Mouse (Mus musculus): ENCODE measurements at regions not wholly inside any gene's neighbourhood (a gene's known extent, or its start where the extent isn't known, plus 50 kb on each side); places are given as distances from the start of the nearest gene placed in this dataset.

DNA sequence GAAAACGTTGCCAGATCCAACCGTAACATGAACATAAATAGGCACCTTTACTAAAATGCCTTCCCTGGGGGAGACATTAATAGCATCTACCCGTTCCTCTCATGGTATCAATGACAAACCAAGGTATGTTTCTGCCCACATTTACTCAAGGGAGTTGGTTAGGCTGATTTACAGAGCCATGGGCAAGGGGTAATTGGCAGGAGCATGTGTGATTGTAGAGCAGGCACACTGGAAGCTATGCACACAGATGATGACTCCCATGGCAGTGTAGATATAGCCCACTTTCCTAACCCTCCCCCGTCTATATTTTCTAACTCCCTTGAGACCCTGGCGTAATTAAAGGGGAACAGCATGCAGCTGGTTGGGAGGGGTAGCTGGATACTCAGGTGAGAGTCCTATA lies 183.6 kb upstream of the Mki67 start:
- no peaks in the 10 kb centered on the region for H3K79me2 ChIP-seq (ENCODE audit: control insufficient read depth, insufficient read depth)
- no peak overlapping the region for H3K4me3 ChIP-seq (ENCODE audit: insufficient read depth, poor library complexity, severe bottlenecking)
- H3ac ChIP-seq (ENCODE audit: control insufficient read depth, insufficient read length, low read depth), result no peak overlapping the region
- H3K27me3 ChIP-seq (ENCODE audit: control insufficient read depth, insufficient read depth, insufficient read length), result no peaks in the 10 kb centered on the region
- H3K36me3 ChIP-seq (ENCODE audit: control insufficient read depth, insufficient read depth), result no peaks in the 10 kb centered on the region
- H3K79me3 ChIP-seq (ENCODE audit: low read depth), result no peaks in the 10 kb centered on the region
- TF ChIP-seq CTCF (IDR thresholded peaks at IDR 0.05; ENCODE audit: control insufficient read depth, insufficient read depth, insufficient read length), result no peak
- no peak for TF ChIP-seq CEBPB (IDR thresholded peaks at IDR 0.05; ENCODE audit: low read depth)
- TF ChIP-seq FOSL1 (IDR thresholded peaks at IDR 0.05; ENCODE audit: insufficient read depth, low read length, poor library complexity, severe bottlenecking), result no peak
- TF ChIP-seq USF1 (IDR thresholded peaks at IDR 0.05; ENCODE audit: low read depth), result no peak
- TF ChIP-seq MYOD1 (IDR thresholded peaks at IDR 0.05; ENCODE audit: control insufficient read depth, insufficient read length, low read depth), result no peak
- no peak for TF ChIP-seq MYOG (IDR thresholded peaks at IDR 0.05; ENCODE audit: control insufficient read depth, extremely low read depth, insufficient read length)
- no peak for TF ChIP-seq MAX (IDR thresholded peaks at IDR 0.05)

- Histone ChIP-seq H3K27me3 (ENCODE audit: control insufficient read depth, insufficient read depth, insufficient read length) (peaks cover 3% of the 10 kb centered on the region), H3K4me3 (ENCODE audit: insufficient read depth, poor library complexity, severe bottlenecking) (no peak overlapping the region), H3K36me3 (ENCODE audit: control insufficient read depth, insufficient read depth) (no peaks in the 10 kb centered on the region), H3K79me2 (ENCODE audit: control insufficient read depth, insufficient read depth) (no peaks in the 10 kb centered on the region), H3K79me3 (ENCODE audit: low read depth) (no peaks in the 10 kb centered on the region), H3ac (ENCODE audit: control insufficient read depth, insufficient read length, low read depth) (no peak overlapping the region)
- TF ChIP-seq CTCF (IDR thresholded peaks at IDR 0.05; ENCODE audit: control insufficient read depth, insufficient read depth, insufficient read length) (no peak), MAX (IDR thresholded peaks at IDR 0.05) (no peak), MYOD1 (IDR thresholded peaks at IDR 0.05; ENCODE audit: control insufficient read depth, insufficient read length, low read depth) (no peak), CEBPB (IDR thresholded peaks at IDR 0.05; ENCODE audit: low read depth) (no peak), USF1 (IDR thresholded peaks at IDR 0.05; ENCODE audit: low read depth) (no peak), MYOG (IDR thresholded peaks at IDR 0.05; ENCODE audit: control insufficient read depth, extremely low read depth, insufficient read length) (no peak), FOSL1 (IDR thresholded peaks at IDR 0.05; ENCODE audit: insufficient read depth, low read length, poor library complexity, severe bottlenecking) (no peak)
These were observed 184.7 kb upstream of the Mki67 start for GRCm38 (mm10) chr7:135900861-135901321.

DNA sequence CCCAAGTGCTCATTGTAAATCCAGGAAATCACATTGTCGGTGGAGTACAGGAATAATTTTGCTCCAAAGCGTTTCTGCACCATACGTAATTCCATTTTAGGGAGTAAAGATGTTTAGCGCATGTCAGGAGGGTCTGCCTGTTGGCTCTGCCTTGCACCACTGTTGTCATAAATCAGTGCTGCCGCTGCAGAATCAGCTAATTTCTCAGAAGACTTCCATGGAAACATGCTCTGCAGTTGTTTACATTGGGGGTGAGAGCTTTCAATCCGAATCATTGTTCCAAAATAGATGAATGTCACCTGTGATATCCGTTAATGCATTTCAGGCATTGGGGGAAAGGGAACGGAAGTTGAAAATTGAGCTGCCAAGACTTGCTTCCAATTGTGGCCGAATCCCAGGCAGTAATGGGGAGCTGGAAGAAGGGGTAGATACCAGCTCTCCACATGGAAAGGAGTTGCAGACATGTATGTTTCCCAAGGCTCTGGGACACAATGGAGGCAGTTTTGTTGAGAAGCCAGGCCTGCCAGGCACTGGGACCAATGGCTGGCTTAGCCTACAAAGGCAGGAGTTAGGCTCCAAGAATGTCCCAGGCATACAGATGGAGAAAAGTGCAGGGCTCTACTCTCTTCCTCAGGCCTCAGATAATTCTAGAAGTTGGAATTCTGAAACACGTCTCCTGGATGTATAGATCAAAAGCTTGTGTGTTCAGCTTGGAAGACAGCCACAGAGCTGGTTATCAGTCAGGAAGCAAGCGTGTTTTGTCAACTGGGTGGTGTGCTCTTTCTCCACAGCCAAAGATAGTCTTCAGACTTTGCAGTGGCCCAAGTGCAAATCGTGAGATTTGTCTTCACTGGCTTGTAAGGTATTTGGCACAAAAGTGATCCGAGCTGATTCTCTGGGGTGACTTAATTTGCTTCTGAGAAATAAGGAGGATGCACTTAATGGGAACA lies 186.2 kb upstream of the Mki67 start:
- Histone ChIP-seq H3ac (ENCODE audit: control insufficient read depth, insufficient read length, low read depth) (no peak overlapping the region), H3K27me3 (ENCODE audit: control insufficient read depth, insufficient read depth, insufficient read length) (peaks cover 3% of the 10 kb centered on the region), H3K79me3 (ENCODE audit: low read depth) (no peaks in the 10 kb centered on the region), H3K36me3 (ENCODE audit: control insufficient read depth, insufficient read depth) (no peaks in the 10 kb centered on the region), H3K79me2 (ENCODE audit: control insufficient read depth, insufficient read depth) (no peaks in the 10 kb centered on the region), H3K4me3 (ENCODE audit: insufficient read depth, poor library complexity, severe bottlenecking) (no peak overlapping the region)
- TF ChIP-seq USF1 (IDR thresholded peaks at IDR 0.05; ENCODE audit: low read depth), result no peak
- TF ChIP-seq CTCF (IDR thresholded peaks at IDR 0.05; ENCODE audit: control insufficient read depth, insufficient read depth, insufficient read length), result no peak
- no peak for TF ChIP-seq MYOG (IDR thresholded peaks at IDR 0.05; ENCODE audit: control insufficient read depth, extremely low read depth, insufficient read length)
- TF ChIP-seq MYOD1 (IDR thresholded peaks at IDR 0.05; ENCODE audit: control insufficient read depth, insufficient read length, low read depth), result no peak
- TF ChIP-seq CEBPB (IDR thresholded peaks at IDR 0.05; ENCODE audit: low read depth), result no peak
- TF ChIP-seq FOSL1 (IDR thresholded peaks at IDR 0.05; ENCODE audit: insufficient read depth, low read length, poor library complexity, severe bottlenecking), result no peak
- TF ChIP-seq MAX (IDR thresholded peaks at IDR 0.05), result no peak

DNA sequence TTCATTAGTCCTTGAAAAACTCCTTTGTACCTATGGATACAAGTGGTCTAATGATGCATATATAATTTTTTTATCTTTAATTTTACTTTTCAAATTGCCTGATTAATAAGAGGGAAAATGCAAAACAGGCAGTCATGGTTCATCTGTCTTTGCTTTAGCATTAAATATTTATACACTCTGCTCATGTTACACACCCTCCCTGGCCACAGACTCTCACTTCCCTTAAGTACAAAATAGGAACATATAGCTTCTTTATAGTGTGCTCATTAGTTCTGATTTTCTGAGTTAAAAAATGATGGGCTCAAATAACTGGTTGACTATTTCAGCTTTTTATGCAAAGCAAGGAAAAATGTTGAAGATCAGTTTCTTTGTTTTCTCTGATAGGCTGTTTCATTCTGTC lies 195.2 kb upstream of the Mki67 start:
- Histone ChIP-seq H3K79me3 (ENCODE audit: low read depth) (no peaks in the 10 kb centered on the region), H3K27me3 (ENCODE audit: control insufficient read depth, insufficient read depth, insufficient read length) (peaks cover 5% of the 10 kb centered on the region)
- TF ChIP-seq USF1 (IDR thresholded peaks at IDR 0.05; ENCODE audit: low read depth) (no peak), MYOG (IDR thresholded peaks at IDR 0.05; ENCODE audit: control insufficient read depth, extremely low read depth, insufficient read length) (no peak), MYOD1 (IDR thresholded peaks at IDR 0.05; ENCODE audit: control insufficient read depth, insufficient read length, low read depth) (no peak), CTCF (IDR thresholded peaks at IDR 0.05; ENCODE audit: control insufficient read depth, insufficient read depth, insufficient read length) (no peak), FOSL1 (IDR thresholded peaks at IDR 0.05; ENCODE audit: insufficient read depth, low read length, poor library complexity, severe bottlenecking) (no peak), CEBPB (IDR thresholded peaks at IDR 0.05; ENCODE audit: low read depth) (no peak), MAX (IDR thresholded peaks at IDR 0.05) (no peak)

DNA sequence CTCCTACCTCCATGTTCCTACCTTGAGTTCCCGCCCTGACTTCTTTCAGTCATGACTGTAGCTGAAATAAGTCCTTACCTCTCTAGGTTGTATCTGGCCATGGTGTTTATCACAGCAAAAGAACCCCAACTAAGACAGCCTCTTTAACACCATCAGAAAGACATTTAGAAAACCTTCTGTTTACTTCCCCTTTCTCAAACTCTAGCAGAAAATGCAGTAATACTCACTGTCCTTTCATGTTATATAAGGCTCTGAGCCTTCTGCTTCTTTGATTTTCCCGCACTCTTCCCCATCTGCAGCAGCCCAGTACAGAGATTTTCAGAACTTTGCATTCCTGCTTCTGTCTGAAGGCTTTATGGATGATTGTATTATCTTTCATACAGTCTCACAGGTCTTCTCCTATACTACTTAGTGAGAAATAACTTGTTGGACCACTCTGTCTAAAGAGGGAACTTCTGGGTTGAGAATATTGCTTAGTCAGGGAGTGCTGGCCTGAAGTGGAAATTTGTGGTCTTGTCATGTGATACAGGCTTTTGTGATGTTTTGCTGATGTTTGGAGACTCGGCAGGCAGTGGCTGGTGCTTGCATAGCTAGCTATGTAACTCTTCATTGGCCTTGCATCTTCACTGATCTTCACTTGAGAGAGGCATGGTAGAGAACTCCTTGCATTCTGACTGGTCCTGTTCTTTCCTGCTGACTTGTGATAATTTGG lies 197.9 kb upstream of the Mki67 start:
- no peaks in the 10 kb centered on the region for H3K36me3 ChIP-seq (ENCODE audit: control insufficient read depth, insufficient read depth)
- no peaks in the 10 kb centered on the region for H3K79me3 ChIP-seq (ENCODE audit: low read depth)
- H3K27me3 ChIP-seq (ENCODE audit: control insufficient read depth, insufficient read depth, insufficient read length), result peaks cover 5% of the 10 kb centered on the region
- TF ChIP-seq FOSL1 (IDR thresholded peaks at IDR 0.05; ENCODE audit: insufficient read depth, low read length, poor library complexity, severe bottlenecking) (no peak), MYOG (IDR thresholded peaks at IDR 0.05; ENCODE audit: control insufficient read depth, extremely low read depth, insufficient read length) (no peak)
- H3K4me3 ChIP-seq (ENCODE audit: insufficient read depth, poor library complexity, severe bottlenecking), result no peak overlapping the region
- no peaks in the 10 kb centered on the region for H3K79me2 ChIP-seq (ENCODE audit: control insufficient read depth, insufficient read depth)
- H3ac ChIP-seq (ENCODE audit: control insufficient read depth, insufficient read length, low read depth), result no peak overlapping the region

More for the DNA sequence above, 195.2 kb upstream of the Mki67 start:
- Histone ChIP-seq H3K36me3 (ENCODE audit: control insufficient read depth, insufficient read depth) (no peaks in the 10 kb centered on the region), H3ac (ENCODE audit: control insufficient read depth, insufficient read length, low read depth) (no peak overlapping the region), H3K4me3 (ENCODE audit: insufficient read depth, poor library complexity, severe bottlenecking) (no peak overlapping the region), H3K79me2 (ENCODE audit: control insufficient read depth, insufficient read depth) (no peaks in the 10 kb centered on the region)
